Mouse (Mus musculus) ovary, postnatal 36 days (tissue): ENCODE data around the gene Rtl6.

ENCODE experiments used
- DNase-seq: peaks from one replicate; pipeline ENCODE4 v3.0.0; 2022; ENCODE audit warnings: low spot score, mixed read lengths

Gene Rtl6

DNA sequence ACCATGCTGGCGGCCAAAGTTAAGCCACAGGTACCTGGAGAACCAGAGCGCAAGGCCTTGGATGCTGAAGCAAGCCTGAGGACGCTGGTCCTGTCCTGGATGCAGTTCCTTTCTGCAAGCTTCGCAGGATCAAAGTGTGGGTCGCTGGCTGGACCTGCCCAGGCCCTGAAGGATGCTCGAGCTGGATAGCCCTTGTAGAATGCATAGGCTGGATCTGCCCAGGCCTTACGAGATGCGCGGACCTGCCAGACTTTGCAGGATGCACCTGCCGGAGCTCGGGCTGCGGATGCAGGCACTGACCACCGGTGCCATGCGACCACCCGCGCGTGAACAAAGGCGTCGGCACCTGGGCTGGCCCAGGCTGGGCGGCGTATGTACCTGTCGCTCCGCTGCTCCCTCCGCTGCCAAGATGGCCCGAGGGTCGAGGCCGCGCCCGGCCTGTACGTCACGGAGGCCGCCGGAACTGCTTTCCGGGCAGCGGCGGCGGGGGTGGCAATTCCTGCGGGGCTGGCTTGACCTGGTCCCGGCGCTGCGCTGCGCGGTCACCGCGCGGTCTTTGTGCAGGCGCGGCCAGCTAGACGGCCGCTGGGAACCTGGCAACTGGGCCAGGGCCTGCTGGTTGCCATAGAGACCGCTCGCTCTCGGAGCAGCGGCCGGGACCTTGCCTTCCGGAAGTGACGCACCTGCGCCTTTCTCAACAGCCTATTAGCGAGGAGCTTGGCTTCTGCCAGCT, at the start of gene Rtl6:
Rtl6 (minus strand) TSS at position 635 of the 733 bp plus-strand sequence.
- peak; percentile 86 for DNase-seq

DNA sequence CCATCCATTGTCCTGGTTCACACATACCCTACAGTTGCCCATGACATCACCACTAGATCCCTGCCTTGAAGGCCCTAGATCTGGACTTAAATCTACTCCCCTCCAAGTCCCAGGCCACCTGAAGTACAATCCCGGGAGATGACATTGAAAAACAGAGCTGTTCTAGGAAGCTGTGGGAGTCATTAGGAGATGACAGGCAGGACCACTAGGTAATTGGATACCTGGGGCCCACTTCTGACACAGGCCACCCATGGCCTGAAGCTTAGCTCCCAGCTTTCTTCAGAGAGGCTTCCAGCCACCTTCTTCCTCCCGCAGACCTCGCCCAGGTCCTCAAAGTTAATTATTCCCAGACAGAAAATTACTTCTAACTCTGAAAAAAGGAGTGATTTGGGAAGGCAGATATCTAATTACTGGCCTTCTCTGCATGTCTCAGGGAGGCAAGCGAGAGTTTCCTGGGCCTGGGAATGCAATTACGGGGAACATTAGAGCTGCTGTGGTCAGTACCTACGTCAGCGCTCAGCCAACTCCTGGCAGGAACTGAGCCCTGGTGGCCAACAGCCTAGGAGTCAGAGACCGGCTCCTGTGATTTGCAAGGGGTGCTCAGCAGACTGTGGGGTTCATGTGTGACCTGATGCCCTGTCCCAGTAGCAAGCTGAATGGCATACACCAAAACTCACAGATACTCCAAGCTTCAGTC, 45.8 kb upstream of the Rtl6 start:
- no peak for DNase-seq

DNA sequence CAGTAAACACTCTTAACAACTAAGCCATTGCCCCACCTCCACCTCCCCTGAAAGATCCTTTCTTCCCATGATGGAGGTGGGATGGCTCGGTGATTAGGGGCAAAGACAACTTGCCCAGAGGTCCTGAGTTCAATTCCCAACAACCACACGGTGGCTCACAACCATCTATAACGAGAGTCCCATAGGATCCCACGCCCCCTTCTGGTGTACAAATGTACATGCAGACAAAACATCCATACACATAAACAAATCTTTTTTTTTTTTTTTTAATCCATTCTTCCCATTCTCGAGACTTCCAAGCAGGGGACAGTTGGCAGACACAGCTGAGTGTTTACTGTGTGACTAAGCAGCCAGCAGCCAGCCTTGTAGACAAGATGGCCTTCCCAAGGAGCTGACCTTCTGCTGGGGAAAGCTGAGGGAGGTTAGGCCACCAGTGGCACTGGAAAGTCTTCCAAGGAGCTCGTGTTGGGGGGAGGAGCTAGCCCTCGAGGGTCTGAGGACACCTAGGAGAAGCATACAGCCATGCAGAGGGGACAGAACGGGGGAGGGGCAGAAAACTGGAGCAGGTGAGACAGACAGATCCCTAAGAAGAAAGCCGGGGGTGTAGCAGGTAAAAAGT, 43.5 kb upstream of the Rtl6 start:
- DNase-seq: no peak

DNA sequence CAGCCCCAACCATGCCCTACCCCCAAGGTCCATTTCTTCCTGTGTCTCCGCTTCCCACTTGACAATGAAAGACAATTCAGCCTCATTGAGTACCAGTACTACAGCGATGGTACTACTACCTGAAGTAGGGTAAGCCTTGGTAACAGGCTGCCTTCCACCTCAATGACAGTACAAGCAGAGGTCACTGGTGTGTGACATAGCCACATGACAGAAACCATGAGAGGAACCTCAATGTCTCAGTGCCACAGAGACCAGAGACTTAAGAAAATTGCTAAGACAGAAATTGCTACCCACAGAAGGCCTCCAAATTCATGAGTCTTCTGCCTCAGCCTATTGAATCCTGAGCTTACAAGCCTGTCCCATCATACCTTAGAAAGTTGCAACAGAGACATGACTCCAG, 41.3 kb upstream of the Rtl6 start:
- no peak for DNase-seq

DNA sequence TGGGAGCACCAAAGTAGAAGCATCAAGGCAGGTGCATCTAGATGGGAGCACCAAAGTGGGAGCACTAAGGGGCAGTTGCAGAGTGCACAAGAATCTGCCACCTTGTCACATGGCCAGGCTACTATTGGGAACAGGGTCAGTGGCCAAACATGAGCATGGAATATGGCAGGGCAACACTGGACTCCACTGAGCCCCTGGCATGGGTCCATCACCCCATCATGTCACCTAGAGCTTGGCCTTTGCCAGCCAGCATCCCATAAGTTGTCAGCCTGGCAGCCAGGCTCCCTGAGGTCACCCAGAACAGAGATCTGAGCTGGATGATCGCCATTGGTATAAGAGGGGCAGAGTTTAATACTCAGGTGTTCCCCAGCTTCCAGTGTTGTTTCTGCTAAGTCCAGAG, 40.2 kb upstream of the Rtl6 start:
- DNase-seq: no peak

DNA sequence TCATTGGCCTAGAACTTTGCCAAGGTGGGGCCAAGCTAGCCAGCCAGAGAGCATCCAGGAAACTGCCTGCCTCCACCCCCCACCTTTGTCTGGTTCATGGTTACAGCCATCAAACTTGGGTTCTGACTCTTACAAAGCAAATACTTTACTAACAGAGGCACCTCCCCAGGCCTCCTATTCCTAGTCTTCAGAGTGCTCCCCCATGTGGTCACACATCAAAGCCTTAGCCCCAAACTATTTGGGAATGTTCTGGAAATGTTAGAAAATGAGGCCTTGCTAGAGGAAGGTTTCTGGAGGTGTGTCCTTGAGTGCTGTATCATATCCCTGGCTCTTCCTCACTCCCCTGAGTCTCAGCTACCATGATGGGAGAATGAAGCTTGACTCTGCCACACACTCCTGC, 39.4 kb upstream of the Rtl6 start:
- no peak for DNase-seq

DNA sequence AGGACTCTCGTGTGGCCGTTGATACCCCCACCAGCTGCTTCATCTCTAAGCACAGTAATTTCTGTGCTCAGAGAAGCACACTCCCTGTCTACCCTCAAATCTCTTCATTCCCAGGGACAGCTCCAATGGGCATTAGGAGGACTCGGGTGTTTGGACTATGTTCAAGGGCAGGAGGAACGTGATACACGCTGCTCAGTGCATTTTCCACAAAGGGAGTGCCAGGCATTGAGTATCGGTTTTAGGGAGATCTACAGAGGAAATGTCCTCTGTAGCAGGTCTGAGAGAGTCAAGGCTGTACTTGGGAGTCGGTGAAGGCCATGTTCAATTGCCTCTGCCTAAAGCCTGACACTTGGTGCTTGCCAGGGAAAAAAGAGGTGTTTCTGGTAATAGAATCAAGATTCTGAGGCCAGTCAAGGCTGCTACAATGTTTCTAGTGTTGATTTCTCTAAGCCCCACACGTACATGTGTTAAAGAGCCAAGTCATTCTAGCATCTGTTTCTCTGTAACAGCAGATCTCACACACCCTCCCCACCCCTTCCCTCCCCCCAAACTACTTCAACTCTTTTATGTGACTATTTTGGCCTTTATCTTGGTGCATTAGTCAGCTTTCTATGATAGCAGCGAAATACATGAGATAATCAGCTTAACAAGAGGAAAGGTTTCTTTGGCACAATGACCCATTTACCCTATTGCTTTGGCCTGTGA, 37.8 kb upstream of the Rtl6 start:
- DNase-seq: no peak

DNA sequence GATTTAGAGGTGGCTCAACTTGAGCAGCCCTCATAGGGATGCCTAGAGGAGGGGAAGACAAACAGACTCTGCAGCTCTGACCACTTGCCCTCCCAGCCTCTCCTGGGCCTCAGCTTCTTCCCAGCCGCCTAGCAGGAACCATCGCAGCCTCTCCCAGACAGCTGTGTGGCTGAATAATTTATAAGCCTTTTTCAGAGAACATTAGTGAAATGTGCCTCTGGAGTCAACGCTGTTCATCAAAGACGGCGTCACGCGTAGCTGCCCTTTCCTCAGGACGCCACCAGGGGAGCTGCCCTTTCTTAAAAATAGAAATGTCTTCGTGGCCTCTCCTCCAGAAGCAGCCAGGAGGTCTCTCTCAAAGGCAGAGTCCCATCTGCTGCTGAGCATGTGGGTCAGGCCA, 35.9 kb upstream of the Rtl6 start:
- DNase-seq: no peak

DNA sequence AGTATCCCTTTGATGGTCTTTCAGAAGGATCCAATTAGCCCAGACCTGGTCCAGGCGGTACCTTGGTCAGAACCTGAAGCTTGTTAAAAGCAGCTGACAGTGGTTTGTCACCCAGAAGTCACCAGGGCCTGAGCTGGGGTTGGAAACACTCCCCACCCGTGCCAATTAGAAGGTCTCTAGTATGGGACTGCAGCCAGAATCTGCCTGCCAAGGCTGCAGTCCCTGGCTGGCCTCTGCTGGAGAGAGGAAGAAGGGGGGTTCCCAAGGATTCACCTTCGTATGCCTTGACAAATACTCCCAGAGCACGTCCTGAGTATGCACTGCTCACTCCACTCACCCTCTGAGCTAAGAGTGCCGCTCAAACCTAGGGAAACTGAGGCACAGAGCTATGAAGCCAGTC, 34.6 kb upstream of the Rtl6 start:
- peak; percentile 53 for DNase-seq

DNA sequence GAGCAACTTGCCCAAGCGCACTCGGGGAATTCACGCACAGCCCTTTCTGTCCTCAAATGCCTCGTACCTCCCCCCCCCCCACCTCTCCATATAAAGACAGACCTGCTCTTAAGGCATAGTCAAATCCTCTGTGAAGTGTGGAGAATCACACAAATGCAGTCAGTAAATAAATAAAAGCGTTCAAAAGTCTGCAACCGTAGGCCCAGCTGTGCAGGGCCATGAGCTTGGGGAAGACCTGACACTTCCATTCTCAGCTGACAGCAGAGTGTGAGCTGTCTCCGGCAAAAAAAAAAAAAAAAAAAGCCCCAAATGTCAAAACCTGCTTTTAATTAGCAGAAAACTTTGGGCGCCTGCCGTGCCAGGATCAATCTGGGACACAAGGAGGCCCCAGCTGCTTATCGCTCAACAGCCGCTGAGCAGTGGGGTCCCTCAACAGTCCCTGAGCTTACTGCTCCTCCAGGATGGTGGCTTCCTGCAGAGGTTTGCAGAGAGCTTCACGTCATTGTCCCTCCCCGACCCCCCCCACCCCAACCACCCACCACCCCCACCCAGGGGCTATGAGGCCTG, 34.0 kb upstream of the Rtl6 start:
- DNase-seq: no peak

DNA sequence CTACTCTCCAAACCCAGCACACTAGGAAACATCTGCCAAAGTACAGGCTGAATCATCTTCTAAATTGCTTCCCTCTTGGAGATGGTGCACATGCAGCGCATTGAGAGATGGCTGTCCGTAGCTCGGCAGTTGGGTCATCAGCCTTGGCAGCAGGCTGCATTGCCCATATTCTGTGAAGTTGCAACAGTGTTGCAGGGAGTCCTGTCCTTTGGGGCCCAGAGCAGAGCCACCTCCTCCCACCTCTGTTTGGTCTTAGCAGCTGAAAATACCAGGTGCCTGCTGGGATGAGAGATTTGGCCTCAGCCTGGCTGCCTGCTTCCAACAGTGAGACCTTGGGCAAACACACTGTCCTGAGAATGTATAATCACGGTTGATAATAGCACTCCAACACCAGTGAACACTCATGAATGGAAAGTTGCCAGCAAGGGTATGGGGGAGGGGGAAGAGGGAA, 30.8 kb upstream of the Rtl6 start:
- DNase-seq: peak; percentile 33

DNA sequence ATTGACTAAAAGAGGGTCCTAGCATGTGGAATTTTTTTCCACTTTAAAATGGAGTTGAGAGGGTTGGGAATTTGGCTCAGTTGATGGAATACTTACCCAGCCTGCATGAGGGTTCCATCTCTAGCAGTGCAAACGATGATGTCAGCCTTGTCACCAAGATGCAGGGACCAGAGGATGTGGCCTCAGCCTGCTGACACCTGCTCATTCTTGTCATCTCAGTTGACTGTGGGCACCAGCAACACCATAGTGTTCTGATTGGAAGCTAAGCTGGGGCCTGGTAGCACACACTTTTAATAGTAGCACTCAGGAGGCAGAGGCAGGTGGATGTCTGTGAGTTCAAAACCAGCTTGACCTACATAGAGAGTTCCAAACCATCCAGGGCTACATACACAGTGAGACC, 21.0 kb upstream of the Rtl6 start:
- DNase-seq: no peak

DNA sequence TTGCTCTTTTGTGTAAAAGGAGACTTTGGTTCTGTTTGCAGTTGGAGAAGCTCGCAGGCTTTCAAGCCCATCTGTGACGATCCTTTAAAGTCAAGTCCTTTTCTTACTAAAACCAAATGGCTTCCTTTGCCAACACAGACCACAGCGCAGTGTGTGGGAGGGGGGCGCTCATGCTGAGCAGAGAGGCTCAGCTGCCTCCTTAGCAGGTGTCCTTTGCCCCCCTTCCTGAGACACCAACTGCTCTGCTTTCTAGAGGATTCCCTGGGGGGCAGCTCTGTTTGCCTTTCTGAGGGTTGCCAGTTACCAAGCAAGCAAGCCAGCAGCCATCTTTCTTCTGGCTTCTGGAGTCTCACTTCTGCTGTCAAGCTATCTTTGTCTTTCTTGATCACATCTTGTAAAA, 19.4 kb upstream of the Rtl6 start:
- no peak for DNase-seq

DNA sequence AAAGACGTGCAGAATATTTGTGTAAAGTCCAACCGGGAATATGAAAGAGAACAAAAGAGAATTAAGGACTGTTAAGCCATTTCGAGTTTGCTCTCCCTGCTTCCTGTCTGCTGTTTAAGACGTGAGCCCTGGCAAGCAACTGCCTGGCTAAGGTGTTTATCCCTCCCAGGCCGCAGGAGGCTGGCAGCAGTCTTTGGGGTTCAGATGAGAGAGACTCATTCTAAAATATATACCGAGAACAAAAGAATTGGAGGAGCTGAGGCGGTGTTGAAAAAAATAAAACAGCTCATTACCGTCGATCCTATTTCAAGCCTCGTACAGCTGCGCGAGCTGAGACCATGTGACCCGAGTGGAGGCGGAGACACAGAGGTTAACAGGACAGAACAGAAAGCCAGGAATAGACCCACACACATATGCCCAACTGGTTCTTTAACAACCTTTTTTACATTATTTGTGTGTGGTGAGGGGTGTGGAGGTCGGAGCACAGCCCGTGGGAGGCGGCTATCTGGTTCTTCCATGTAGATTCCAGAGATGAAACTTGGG, 9.0 kb upstream of the Rtl6 start:
- DNase-seq: no peak

DNA sequence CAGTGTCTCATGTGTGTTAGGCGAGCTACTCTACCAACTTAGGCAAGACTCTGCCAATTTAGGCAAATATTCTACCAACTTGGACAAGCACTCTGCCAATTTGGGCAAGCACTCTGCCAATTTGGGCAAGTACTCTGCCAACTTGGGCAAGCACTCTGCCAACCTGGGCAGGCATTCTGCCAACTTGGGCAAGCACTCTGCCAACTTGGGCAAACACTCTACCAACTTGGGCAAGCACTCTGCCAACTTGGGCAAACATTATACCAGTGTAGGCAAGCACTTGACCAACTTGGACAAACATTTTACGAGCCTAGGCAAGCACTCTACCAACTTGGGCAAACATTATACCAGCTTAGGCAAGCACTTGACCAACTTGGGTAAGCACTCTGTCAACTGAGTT, 3.9 kb upstream of the Rtl6 start:
- DNase-seq: no peak

DNA sequence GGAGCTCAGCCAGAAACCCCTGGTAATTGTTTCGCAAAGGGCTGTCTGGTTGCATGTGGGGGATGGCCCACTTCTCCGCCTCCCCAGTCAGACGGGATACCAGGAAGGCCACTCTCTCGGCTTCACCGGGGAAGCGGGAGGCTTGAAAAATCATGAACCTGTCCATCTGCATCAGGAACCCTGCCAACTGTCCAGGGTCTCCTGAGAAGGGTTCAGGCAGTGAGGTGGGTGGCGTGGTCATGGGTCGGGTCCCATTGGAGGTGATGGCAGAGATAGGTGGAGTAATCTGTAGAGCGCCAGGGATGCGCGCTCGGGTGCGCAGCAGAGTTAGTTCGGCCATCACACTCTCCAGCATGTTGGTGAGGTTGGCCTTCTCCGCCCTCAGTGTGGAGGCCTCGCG, 949 bp downstream of the Rtl6 start:
- DNase-seq: no peak

DNA sequence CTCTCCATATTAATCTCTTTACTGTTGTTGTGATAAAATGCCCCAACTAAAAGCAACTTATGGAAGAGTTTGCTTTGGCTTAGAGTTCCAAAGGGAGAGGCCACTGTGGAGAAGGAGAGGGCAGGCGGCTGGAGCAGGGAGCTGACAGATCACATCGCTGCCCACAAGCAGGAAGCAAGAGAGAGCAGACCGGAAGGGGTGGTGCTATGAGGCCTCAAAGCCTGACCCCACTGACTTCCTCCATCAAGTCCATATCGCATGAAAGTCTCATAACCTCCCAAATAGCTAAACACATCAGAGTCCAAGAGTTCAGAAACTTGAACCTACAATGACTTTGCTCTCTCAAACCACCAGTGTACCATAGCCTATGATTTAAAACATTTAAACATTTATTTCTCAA, 6.6 kb downstream of the Rtl6 start:
- no peak for DNase-seq

DNA sequence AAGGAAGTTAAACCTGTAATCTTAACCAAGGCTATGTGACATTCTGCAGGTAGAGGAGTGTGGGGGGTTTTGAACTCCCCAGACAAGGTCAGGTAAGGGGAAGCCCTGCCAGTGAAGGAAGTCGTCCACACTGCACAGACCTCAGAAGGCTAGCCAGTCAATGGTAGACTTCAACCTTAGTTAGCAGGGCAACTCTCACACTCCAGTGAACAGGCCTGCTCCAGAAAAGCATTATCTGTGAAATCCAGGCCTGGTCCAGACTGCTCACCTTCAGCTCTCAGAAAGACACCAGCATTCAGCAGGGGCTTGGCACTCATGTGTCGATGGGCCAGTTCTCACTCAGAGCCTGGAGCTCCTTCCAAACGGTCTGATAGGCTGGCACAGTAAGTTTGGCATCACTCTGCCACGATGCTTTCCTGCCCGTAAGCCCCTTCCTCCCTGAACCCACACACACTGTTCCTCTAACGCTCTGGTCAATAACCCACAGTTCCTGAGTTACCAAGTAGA, 8.3 kb downstream of the Rtl6 start:
- no peak for DNase-seq

DNA sequence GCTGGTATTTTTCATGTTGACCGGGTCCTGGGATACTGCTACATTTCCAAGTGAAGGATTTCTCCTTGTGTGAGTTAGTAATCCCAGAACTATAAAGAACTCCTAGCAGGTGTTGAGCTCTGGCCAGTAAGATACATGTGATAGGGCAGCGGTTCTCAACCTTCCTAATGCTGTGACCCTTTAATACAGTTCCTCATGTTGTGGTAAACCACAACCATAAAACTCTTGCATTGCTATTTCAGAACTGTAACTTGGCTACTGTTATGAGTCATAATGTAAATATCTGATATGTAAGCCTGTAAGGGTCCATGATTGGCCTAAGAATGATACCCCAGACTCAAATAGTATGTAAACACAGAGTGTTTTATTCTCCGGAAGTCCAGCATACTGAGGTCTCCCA, 11.6 kb downstream of the Rtl6 start:
- no peak for DNase-seq

DNA sequence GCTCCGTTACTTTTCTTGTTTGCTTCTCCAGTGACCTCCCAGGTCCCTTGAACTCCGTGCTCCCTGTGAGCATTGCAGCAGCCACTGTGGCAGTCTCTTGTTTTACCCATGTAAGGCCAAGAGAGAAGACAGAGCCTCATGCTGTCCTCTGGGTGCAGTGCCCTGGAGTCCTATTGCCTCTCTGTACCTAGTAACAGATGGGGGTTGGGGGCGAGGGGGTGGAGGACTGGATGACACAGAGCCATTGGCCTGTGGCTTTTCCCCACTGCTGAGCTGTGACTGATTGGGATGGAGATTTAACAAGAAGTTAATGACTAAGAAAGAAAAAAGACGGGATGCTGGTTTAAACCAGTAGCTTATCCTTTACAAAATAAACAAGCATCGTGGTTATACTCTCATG, 16.4 kb downstream of the Rtl6 start:
- no peak for DNase-seq

DNA sequence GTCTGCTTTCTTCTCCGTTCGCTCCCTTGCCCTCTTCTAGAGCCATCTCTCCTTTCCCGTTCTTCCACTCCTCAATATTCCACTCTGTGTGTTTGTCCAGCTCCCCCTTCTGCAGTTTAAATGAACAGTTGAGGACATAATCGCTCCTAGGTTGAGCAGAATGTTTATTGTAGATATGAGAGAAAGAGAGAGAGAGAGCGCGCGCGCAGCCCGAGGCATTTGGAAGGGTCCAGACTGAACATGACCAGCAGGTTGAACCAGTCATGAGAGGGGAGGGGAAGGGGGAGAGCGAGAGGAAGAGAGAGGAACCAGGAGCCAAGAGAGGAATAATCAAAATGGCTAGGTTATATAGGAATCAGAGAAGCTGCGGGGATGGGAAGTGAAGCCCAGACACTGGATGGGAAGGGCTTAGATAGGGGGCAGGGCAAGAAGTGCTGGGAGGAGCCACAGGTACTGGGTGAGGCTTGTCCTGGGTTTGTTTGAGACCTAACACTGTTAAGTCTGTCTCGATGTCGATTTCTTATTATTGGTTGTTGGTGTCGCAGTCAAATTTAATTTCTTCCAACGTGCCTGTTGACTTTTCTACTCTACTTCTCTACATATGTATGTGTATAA, 18.5 kb downstream of the Rtl6 start:
- DNase-seq: no peak

DNA sequence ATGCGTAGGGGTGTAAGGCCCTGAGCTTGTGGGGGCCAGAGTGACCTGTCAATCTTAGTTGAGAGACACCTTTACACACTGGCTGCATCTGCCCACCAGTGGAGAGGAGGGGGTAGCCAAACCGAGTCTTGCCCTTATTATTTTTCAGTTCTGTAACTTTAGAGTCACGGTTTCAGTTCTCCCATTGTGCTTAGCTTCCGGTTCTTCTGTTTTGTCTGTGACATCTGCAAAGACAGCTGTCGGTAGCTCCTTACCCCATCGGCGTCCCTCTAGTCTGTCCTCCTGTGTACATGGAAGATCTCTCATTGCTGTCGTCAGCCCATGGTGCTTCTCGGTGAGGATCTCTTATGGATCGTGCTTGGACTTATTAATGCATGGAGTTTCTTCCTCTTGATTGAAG, 20.5 kb downstream of the Rtl6 start:
- DNase-seq: no peak
